Mouse (Mus musculus): ENCODE data around the gene Mup21.

The Mup21 gene

DNA sequence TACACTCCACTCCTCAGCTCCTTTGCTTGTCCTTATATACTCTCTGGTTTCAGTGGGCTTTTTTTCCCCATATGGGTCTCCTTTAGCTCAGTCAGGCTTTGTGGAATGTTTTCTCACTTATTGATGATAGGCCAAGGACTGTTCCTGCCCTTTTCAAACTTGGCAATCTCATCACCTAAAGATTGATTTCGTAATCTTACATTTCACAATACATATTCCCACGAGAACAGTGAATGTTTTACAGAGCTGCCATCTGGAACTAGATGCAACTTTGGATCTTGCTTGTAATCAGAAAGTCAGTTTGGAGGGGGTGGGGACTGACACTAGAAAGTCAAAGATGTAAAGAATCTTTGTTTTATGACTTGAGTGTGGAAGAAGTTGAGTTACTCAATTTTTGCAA, at the start of gene Mup21:
Gene Mup21, minus strand, starts transcription at position 53 of the 400 bp plus-strand sequence.
- 70% methylated on average over 2 of the region's 2 CpGs for WGBS

DNA sequence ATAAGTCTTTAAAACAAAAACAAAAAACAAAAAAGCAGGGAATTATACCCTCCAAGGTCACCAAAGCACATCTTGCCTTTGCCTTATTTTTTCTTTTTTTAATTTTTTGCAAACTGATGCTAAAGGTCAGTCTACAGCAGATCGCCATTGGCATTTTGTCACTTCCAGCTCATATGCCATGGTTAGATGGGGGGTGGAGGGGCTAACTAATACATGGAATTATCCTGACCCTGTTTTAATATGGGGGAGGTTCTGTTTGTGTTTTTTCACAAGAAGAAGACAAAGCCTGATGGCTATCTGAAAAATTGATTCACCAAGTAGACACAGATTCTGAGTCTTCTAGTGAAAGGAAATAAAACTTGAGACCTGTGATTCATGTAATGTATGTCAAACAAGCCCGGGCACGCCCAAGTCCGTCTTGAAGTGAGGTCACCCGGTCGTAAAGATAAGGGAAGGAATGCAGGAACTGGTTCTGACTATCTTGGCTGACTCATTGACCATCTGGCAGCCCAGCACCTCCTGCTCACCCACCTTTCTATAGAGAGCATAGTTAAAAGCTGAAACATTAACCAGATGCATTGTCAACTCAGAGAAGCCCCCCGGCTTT, 49.4 kb upstream of the Mup21 start:
- WGBS: 81% methylated on average over 7 of the region's 7 CpGs

DNA sequence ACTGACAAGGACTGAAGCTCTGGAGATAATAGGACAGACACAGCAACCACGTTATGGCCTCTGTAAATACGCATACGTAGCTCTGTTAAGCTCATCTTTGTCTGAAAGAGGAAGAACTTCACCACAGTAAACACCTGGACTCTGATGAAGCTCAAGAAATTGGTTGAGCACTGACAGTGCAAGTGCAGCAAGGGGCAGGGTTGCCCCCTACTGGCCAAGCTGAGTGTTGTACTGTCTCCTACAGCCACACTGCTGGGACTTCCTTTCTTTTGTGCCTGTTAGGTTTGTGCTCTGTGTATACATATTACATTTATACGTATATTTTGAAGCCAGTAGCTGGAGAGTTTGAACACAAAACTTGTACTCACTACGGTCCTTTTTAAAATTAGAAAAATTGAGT, 26.6 kb upstream of the Mup21 start:
- 48% methylated on average over 5 of the region's 5 CpGs for WGBS

DNA sequence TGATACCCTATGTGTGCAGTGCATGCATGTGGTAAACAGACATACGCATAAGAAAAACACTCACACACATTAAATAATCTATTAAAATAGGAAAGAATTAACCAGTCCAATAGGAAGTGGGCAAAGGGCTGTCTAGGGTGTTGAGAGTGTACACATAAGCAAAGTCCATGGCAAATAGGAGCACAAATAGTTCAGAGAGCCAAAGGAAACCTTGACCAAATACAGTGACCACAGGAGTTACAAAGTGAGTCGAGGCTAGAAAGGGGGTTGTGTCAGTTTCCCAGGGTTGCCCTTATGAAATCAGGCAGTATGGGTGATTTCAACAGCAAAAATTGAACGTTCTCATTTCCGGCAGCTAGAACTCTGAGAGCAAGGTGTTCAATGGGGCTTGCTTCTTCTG, 23.8 kb upstream of the Mup21 start:
- 88% methylated on average over 4 of the region's 4 CpGs for WGBS

DNA sequence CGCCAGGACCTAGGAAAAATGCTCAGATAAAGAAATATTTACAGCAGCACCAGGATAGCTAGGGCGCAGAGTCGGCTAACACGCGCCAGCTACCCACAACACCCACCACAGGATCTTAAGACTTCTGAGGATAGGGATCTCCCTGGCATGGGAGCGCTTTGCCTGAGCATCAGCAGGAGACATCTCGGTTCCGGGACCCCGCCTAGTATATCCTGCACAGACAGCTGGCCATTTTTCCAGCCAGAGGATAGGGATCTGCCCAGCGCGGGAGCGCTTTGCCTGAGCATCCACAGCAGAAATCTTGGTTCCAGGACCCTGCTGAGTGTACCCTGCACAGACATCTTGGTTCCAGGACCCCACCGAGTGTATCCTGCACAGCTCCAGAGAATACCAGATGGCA, 17.0 kb upstream of the Mup21 start:
- WGBS: 91% methylated on average over 13 of the region's 13 CpGs

DNA sequence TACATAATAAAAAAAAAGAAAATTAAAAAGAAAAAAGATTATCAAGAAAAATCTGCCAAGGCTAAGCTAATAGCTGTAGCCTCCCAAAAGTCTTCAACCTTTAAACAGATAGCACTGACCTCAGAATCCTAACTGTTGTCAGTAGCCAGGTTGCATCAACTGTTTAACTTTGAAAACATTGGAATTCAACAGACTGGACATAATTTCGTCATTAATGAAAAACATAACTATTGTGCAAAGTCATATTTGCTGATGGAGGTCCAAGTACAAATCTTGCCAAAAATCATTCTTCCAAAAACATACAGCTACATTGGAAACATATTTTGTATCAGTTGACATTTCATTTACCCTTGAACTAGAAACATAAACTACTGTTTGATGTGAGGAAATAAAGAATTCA, 7.7 kb upstream of the Mup21 start:
- 74% methylated on average over 1 of the region's 1 CpGs for WGBS

DNA sequence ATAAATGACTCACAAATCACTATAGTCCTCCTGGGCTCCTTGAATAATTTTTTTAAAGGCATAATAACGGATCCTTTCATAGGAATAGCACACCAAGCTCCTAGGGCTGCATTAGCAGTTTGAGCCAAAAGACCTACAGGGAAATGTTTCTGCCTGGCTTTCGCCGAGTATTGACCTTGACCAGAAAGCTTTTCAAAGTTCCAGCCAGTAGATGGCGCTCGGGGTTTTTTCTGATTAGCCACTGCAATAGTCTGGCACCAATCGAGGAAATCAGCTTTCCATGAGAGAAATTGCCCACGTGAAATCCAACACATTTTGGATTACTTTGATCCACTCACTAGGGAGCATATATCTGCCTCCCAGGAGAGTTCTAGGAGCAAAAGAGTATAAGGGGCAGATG, 17.0 kb downstream of the Mup21 start:
- WGBS: 59% methylated on average over 7 of the region's 7 CpGs

DNA sequence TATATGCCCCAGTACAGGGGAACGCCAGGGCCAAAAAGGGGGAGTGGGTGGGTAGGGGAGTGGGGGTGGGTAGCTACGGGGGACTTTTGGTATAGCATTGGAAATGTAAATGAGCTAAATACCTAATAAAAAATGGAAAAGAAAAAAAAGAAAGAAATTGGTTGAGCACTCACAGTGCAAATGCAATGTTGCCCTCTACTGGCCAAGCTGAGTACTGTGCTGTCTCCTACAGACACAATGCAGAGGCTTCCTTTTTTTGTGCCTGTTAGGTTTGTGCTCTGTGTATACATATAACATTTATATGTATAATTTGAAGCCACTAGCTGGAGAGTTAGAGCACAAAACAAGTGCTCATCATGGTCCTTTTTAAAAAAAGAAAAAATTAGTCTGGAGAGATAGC, 47.3 kb downstream of the Mup21 start:
- 70% methylated on average over 2 of the region's 2 CpGs for WGBS
